Mouse (Mus musculus) midbrain, embryonic 14.5 days (tissue): Measurements from ENCODE around the gene Mzt1. TPM values are rescaled to one million over a fixed set of nuclear protein-coding genes. Genes with fewer than 3 reads are reported as not detected.

Source experiments
- ATAC-seq: fragments of 200-750 bp; cut with Nextera tagmentation; 2 replicates; pipeline ENCODE4 v1.8.0; 2017; ENCODE audit warnings: moderate number of reproducible peaks, moderate library complexity; ENCODE audit not compliant: low FRiP score, low TSS enrichment
- DNase-seq: peaks from one replicate; pipeline ENCODE4 v3.0.0-alpha.2; 2015
- H3K27ac ChIP-seq: fragments of 300-500 bp; sonication (generic); replicated peaks from 2 replicates; pipeline ENCODE4 v1.5.1; 2014; ENCODE audit warnings: mild to moderate bottlenecking, low read depth, low read length, moderate library complexity
- H3K27me3 ChIP-seq: fragments of 300-500 bp; sonication (generic); 2 replicates; pipeline ENCODE4 v1.6.1; 2014; ENCODE audit warnings: low read length, control low read depth, mixed read lengths; ENCODE audit not compliant: control insufficient read depth, insufficient read depth
- H3K36me3 ChIP-seq: fragments of 300-500 bp; sonication (generic); 2 replicates; pipeline ENCODE4 v1.6.1; 2014; ENCODE audit warnings: low read length, control low read depth; ENCODE audit not compliant: control insufficient read depth, insufficient read depth
- H3K4me1 ChIP-seq: fragments of 300-500 bp; sonication (generic); 2 replicates; pipeline ENCODE4 v1.6.1; 2014; ENCODE audit warnings: mild to moderate bottlenecking, antibody characterized with exemption, low read length, control low read depth; ENCODE audit not compliant: control insufficient read depth, insufficient read depth
- H3K4me2 ChIP-seq: fragments of 300-500 bp; sonication (generic); 2 replicates; pipeline ENCODE4 v1.6.1; 2014; ENCODE audit warnings: mild to moderate bottlenecking, low read length, moderate library complexity
- H3K4me3 ChIP-seq: fragments of 300-500 bp; sonication (generic); replicated peaks from 2 replicates; pipeline ENCODE4 v1.5.1; 2014; ENCODE audit warnings: low read depth, low read length
- H3K9ac ChIP-seq: fragments of 300-500 bp; sonication (generic); replicated peaks from 2 replicates; pipeline ENCODE4 v1.6.1; 2014; ENCODE audit warnings: mild to moderate bottlenecking, low read length, moderate library complexity
- H3K9me3 ChIP-seq: fragments of 300-500 bp; sonication (generic); 2 replicates; pipeline ENCODE4 v1.6.1; 2016; ENCODE audit warnings: low read length, control low read depth, mixed read lengths; ENCODE audit not compliant: control insufficient read depth
- WGBS: fragments of 180-500 bp; shearing (Covaris S2); extraction: QIAGEN DNeasy Blood & Tissue Kit; methylation state at CpG from one replicate; pipeline ENCODE4 v1.1.7; 2014; 5-methylcytosine and 5-hydroxymethylcytosine counted together
- polyA plus RNA-seq: library from polyadenylated mRNA; unstranded; fragments of >200 nt; fragmentation: Nextera tagmentation; extraction: Ambion mirVana; gene quantifications from 2 replicates; pipeline ENCODE4 v1.2.1, GENCODE M21; 2014

Gene Mzt1
- polyA plus RNA-seq, 1 experiment from 2014 or later: 108 TPM

DNA sequence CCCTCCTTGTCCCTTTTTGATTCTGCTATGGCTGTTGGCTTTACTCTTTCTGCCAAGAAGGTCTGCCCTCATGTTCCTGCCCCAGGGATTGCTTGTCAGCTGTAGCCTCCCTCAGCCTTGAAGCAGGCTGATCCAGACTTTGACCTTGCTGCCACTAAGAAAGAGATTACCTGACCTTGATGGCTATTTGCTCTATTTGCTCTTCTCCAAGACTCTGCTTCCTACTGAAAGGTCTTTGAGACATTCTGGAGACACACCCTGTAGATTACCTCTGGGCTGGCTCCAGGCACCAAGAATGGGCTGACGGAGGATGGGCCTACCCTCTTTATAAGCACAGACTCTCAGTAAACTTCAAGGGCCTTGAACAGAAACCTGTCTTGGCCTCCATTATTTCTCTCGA, 53.5 kb downstream of the Mzt1 start:
- Histone ChIP-seq H3K4me1 (no peaks in the 10 kb centered on the region), H3K4me2 (no peak overlapping the region), H3K4me3 (no peak overlapping the region), H3K36me3 (no peaks in the 10 kb centered on the region), H3K9ac (no peak overlapping the region), H3K27me3 (no peaks in the 10 kb centered on the region), H3K27ac (no peak overlapping the region), H3K9me3 (peaks cover 9% of the 10 kb centered on the region; the same call in 1 of the 2 replicates)
- no peak for DNase-seq
- WGBS: 87% methylated on average over 2 of the region's 2 CpGs
- no peak for ATAC-seq

DNA sequence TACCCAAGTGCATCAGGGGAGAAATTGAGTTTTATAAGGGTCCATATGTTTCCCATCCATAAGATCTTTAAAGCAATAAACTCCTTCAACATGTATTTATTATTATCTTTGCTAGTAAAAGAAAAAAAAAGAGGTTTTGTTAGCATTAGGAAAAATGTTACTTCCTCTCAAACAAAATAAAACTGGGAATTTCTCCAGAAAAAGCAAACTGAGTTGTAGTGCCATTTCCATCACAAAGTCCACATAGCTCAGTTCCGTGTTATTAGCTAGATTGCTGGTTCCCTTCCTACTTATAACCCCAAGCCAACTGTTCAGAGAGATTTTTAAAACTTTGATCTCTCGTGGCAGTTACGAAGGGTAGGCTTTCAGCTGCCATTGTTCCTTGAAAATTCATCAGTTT, 55.3 kb downstream of the Mzt1 start:
- Histone ChIP-seq H3K9ac (no peak overlapping the region), H3K27me3 (no peaks in the 10 kb centered on the region), H3K27ac (no peak overlapping the region), H3K4me1 (no peaks in the 10 kb centered on the region), H3K4me2 (no peak overlapping the region), H3K36me3 (no peaks in the 10 kb centered on the region), H3K9me3 (no peaks in the 10 kb centered on the region), H3K4me3 (no peak overlapping the region)
- no peak for ATAC-seq
- 28% methylated on average over 3 of the region's 3 CpGs for WGBS
- no peak for DNase-seq

DNA sequence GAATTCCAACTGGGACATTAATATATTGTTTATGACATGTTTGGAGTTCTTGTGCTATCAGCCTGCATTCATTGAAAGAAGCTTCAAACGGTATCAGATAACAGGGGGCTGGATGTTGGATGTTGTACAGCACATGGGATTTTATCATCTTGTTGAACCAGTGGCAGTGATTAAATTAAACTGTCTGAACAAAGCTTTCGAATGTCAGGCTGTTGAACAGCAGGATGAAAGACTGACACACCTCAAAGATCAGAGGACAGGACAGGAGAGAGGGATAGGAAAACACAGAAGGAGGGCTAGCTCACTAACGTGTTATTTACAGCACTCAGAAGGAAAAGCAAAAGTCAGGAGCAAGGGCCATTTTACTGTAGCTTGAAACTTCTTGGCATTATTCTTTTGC, 56.1 kb downstream of the Mzt1 start:
- no peak for ATAC-seq

More for the DNA sequence above, 56.1 kb downstream of the Mzt1 start:
- 18% methylated on average over 3 of the region's 3 CpGs for WGBS
- Histone ChIP-seq H3K27ac (no peak overlapping the region), H3K4me2 (no peak overlapping the region), H3K9ac (no peak overlapping the region), H3K4me1 (no peaks in the 10 kb centered on the region), H3K4me3 (no peak overlapping the region), H3K36me3 (no peaks in the 10 kb centered on the region), H3K27me3 (no peaks in the 10 kb centered on the region), H3K9me3 (no peaks in the 10 kb centered on the region)
- no peak for DNase-seq

Other genes with a start within 250 kb of the Mzt1 start
- 0.72 TPM in 1 of 2 replicates, not detected in the other for gene Rpl36a-ps1, start 51.8 kb downstream of the Mzt1 start, polyA plus RNA-seq
- gene Bora, start 88 bp upstream of the Mzt1 start, polyA plus RNA-seq: 10.6 and 16.4 TPM in 2 replicates
- 18.5 and 19.3 TPM in 2 replicates for gene Pibf1, start 53.3 kb upstream of the Mzt1 start, polyA plus RNA-seq
- 23.5 and 34.2 TPM in 2 replicates for gene Dis3, start 53.6 kb upstream of the Mzt1 start, polyA plus RNA-seq